In genomic region chr13:48094275-48095035, GRCm38 (mm10) we compare ENCODE assay signal across 12 mouse cellular contexts.
"Had no signal": no experiment of that assay in that cellular context is flagged by ENCODE, and none has a peak within 500 bp of the region (broad histone marks: within the 10 kb centered on the region; RNA-seq: fewer than 3 reads in every experiment).

No protein-coding gene starts in this region.

- H3K9ac ChIP-seq: limb, embryonic 12.5 days; liver, embryonic 14.5 days; neural tube, embryonic 12.5 days; stomach, embryonic 15.5 days had no signal

- H3K4me1 ChIP-seq: limb, embryonic 12.5 days; neural tube, embryonic 12.5 days; stomach, embryonic 15.5 days had no signal

- H3K36me3 ChIP-seq: limb, embryonic 12.5 days; neural tube, embryonic 12.5 days; stomach, embryonic 15.5 days had no signal

- H3K27ac ChIP-seq: limb, embryonic 12.5 days; liver, embryonic 14.5 days; neural tube, embryonic 12.5 days; stomach, embryonic 15.5 days had no signal

- H3K4me2 ChIP-seq: limb, embryonic 12.5 days; neural tube, embryonic 12.5 days; stomach, embryonic 15.5 days had no signal

- H3K9me3 ChIP-seq: limb, embryonic 12.5 days; neural tube, embryonic 12.5 days; stomach, embryonic 15.5 days had no signal

- H3K4me3 ChIP-seq: limb, embryonic 12.5 days; neural tube, embryonic 12.5 days; stomach, embryonic 15.5 days had no signal

- H3K27me3 ChIP-seq: neural tube, embryonic 12.5 days; stomach, embryonic 15.5 days had no signal

- DNase-seq: kidney, postnatal 25 days; layer of hippocampus, adult 9-11 months; layer of hippocampus, postnatal 36 days; liver; lung, adult 18-20 months; retina, postnatal 1 day; thymus, adult 2 months; thymus, postnatal 36 days had no signal
